Mouse (Mus musculus): ENCODE measurements around the gene Ncln.
A peak's percentile ranks its signal among the peaks of the same experiment; 100 is the strongest.

GRCm38 (mm10) chr10:81526779-81527178, 30.6 kb upstream of the Ncln start:
- no peak for TF ChIP-seq POLR2A (IDR thresholded peaks at IDR 0.05; ENCODE audit: borderline replicate concordance, extremely low read depth, insufficient read depth, insufficient read length, poor library complexity, severe bottlenecking)
- peak; percentile 96 for TF ChIP-seq CTCF (IDR thresholded peaks at IDR 0.05; ENCODE audit: borderline replicate concordance, extremely low read depth, insufficient read depth, insufficient read length)

All from brain, embryonic 14.5 days (tissue).